Mouse (Mus musculus) sigmoid colon, adult 10 weeks (tissue): Measurements from ENCODE around the gene Zcwpw1. TPM values are rescaled to one million over a fixed set of nuclear protein-coding genes. Genes with fewer than 3 reads are reported as not detected.

ENCODE experiments used
- polyA plus RNA-seq: library from polyadenylated mRNA; stranded (reverse); fragments of 350-450 nt; fragmentation: Illumina TruSeq; extraction: RNeasy Lipid Tissue Mini Kit (QIAGEN cat#74804); gene quantifications from one replicate; pipeline ENCODE4 v1.2.3, GENCODE M21; 2014; ENCODE audit warnings: low read depth, low replicate concordance

Zcwpw1 gene
- polyA plus RNA-seq: 5.9 TPM

GRCm38 (mm10) chr5:137787151-137787928, at the start of gene Zcwpw1, which contains the start of gene Mepce:
Gene Zcwpw1, plus strand, starts transcription at chr5:137787798.
Gene Mepce, minus strand, starts transcription at chr5:137787655.

GRCm38 (mm10) chr5:137741023-137741931, 46.3 kb upstream of the Zcwpw1 start, which contains the start of gene Nyap1:
Gene Nyap1, minus strand, starts transcription at chr5:137741607.

GRCm38 (mm10) chr5:137745214-137746171, 42.1 kb upstream of the Zcwpw1 start, which contains the start of gene Tsc22d4:
Gene Tsc22d4, plus strand, starts transcription at chr5:137745730.

GRCm38 (mm10) chr5:137778635-137779034, 9.0 kb upstream of the Zcwpw1 start, which contains the start of gene Ppp1r35:
Gene Ppp1r35, plus strand, starts transcription at chr5:137778849.

GRCm38 (mm10) chr5:137835966-137836520, 48.4 kb downstream of the Zcwpw1 start, which contains the start of gene Pilra:
Gene Pilra, minus strand, starts transcription at chr5:137836281.

GRCm38 (mm10) chr5:137857960-137858710, 70.5 kb downstream of the Zcwpw1 start, which contains the start of gene Pilrb1:
Gene Pilrb1, minus strand, starts transcription at chr5:137858106.

GRCm38 (mm10) chr5:137871644-137872380, 84.2 kb downstream of the Zcwpw1 start, which contains the start of gene Pilrb2:
Gene Pilrb2, minus strand, starts transcription at chr5:137871815.

Other genes starting within 250 kb of the Zcwpw1 start
- gene Actl6b, start 234.3 kb upstream of the Zcwpw1 start, polyA plus RNA-seq: not detected
- gene Tfr2, start 218.0 kb upstream of the Zcwpw1 start, polyA plus RNA-seq: not detected
- not detected for gene Mospd3, start 186.7 kb upstream of the Zcwpw1 start, polyA plus RNA-seq
- gene Pcolce, start 174.0 kb upstream of the Zcwpw1 start, polyA plus RNA-seq: 5.8 TPM
- not detected for gene Fbxo24, start 158.8 kb upstream of the Zcwpw1 start, polyA plus RNA-seq
- gene Lrch4, start 158.7 kb upstream of the Zcwpw1 start, polyA plus RNA-seq: 0.85 TPM
- not detected for gene Gm20605, start 158.6 kb upstream of the Zcwpw1 start, polyA plus RNA-seq
- gene Sap25, start 146.5 kb upstream of the Zcwpw1 start, polyA plus RNA-seq: 1.6 TPM
- not detected for gene Irs3, start 142.1 kb upstream of the Zcwpw1 start, polyA plus RNA-seq
- 11.5 TPM for gene Agfg2, start 103.1 kb upstream of the Zcwpw1 start, polyA plus RNA-seq
- 0.47 TPM for gene Nyap1, start 46.2 kb upstream of the Zcwpw1 start, polyA plus RNA-seq
- gene Tsc22d4, start 42.1 kb upstream of the Zcwpw1 start, polyA plus RNA-seq: 6.2 TPM
- gene Ppp1r35, start 8.9 kb upstream of the Zcwpw1 start, polyA plus RNA-seq: 4.4 TPM
- gene Mepce, start 143 bp upstream of the Zcwpw1 start, polyA plus RNA-seq: 6.9 TPM
- 2.6 TPM for gene Pilra, start 48.5 kb downstream of the Zcwpw1 start, polyA plus RNA-seq
- gene Pilrb1, start 70.3 kb downstream of the Zcwpw1 start, polyA plus RNA-seq: 2.0 TPM
- gene Pilrb2, start 84.0 kb downstream of the Zcwpw1 start, polyA plus RNA-seq: 1.8 TPM
- 354 TPM for gene Cyp3a13, start 133.8 kb downstream of the Zcwpw1 start, polyA plus RNA-seq
- gene Gjc3, start 175.3 kb downstream of the Zcwpw1 start, polyA plus RNA-seq: 1.6 TPM
- gene Azgp1, start 193.7 kb downstream of the Zcwpw1 start, polyA plus RNA-seq: 5.3 TPM
- not detected for gene Smok3a, start 233.5 kb downstream of the Zcwpw1 start, polyA plus RNA-seq
- gene Smok3b, start 233.6 kb downstream of the Zcwpw1 start, polyA plus RNA-seq: not detected